Mouse (Mus musculus) thymus, postnatal 36 days (tissue): ENCODE results near the gene Tusc2.

ENCODE experiments used
- DNase-seq, 2 experiments: peaks; one replicate each; pipeline ENCODE4 v3.0.0; 2022; ENCODE audit warnings: mixed read lengths in 2 of 2

Tusc2 gene

GRCm38 (mm10) chr9:107563029-107563581, at the start of gene Tusc2:
TSS of gene Tusc2 (plus strand) at chr9:107563255.
- peak; percentile 91 to 95 for DNase-seq

- peak; percentile 77 to 81 for DNase-seq
Observed at GRCm38 (mm10) chr9:107514303-107514955, 48.6 kb upstream of the Tusc2 start.

GRCm38 (mm10) chr9:107520331-107520730, 42.7 kb upstream of the Tusc2 start:
- DNase-seq = no peak

- DNase-seq = peak; percentile 61 to 75
Observed at GRCm38 (mm10) chr9:107521190-107521589, 41.9 kb upstream of the Tusc2 start.

- peak; percentile 63 to 67 for DNase-seq
Observed at GRCm38 (mm10) chr9:107521711-107522399, 41.2 kb upstream of the Tusc2 start.

- DNase-seq = peak in 1 of 2 experiments; percentile 29
Observed at GRCm38 (mm10) chr9:107522400-107522711, 40.7 kb upstream of the Tusc2 start.

GRCm38 (mm10) chr9:107526198-107527026, 36.6 kb upstream of the Tusc2 start:
- peak; percentile 81 to 83 for DNase-seq

- DNase-seq = peak; percentile 86 to 93
Observed at GRCm38 (mm10) chr9:107533791-107534407, 29.2 kb upstream of the Tusc2 start, which contains the start of gene Tmem115. TSS of gene Tmem115 (plus strand) at chr9:107533945.

- DNase-seq = peak; percentile 30 to 39
Observed at GRCm38 (mm10) chr9:107534408-107535202, 28.4 kb upstream of the Tusc2 start.

- no peak for DNase-seq
Observed at GRCm38 (mm10) chr9:107538231-107538630, 24.8 kb upstream of the Tusc2 start.

GRCm38 (mm10) chr9:107538711-107539110, 24.3 kb upstream of the Tusc2 start:
- no peak for DNase-seq

GRCm38 (mm10) chr9:107539940-107540339, 23.1 kb upstream of the Tusc2 start:
- no peak for DNase-seq

GRCm38 (mm10) chr9:107540420-107540819, 22.6 kb upstream of the Tusc2 start:
- DNase-seq = no peak

- DNase-seq = no peak
Observed at GRCm38 (mm10) chr9:107541005-107541404, 22.1 kb upstream of the Tusc2 start.

- peak; percentile 97 for DNase-seq
Observed at GRCm38 (mm10) chr9:107541474-107542351, 21.3 kb upstream of the Tusc2 start, which contains the start of the genes Cyb561d2 and Nprl2. TSS of gene Cyb561d2 (minus strand) at chr9:107542193. TSS of gene Nprl2 (plus strand) at chr9:107542226.

- DNase-seq = no peak
Observed at GRCm38 (mm10) chr9:107542352-107542686, 20.7 kb upstream of the Tusc2 start.

GRCm38 (mm10) chr9:107542721-107543120, 20.3 kb upstream of the Tusc2 start:
- DNase-seq = no peak

GRCm38 (mm10) chr9:107543299-107543698, 19.8 kb upstream of the Tusc2 start:
- DNase-seq = no peak

- DNase-seq = no peak
Observed at GRCm38 (mm10) chr9:107544196-107544700, 18.8 kb upstream of the Tusc2 start.

- DNase-seq = no peak
Observed at GRCm38 (mm10) chr9:107544729-107545128, 18.3 kb upstream of the Tusc2 start.

- no peak for DNase-seq
Observed at GRCm38 (mm10) chr9:107545199-107545598, 17.9 kb upstream of the Tusc2 start.
